Mouse (Mus musculus) ES-Bruce4 (cell line): ENCODE measurements around the gene Rps28. TPM values are rescaled to one million over a fixed set of nuclear protein-coding genes. Genes with fewer than 3 reads are reported as not detected.

ENCODE experiments used
- H3K27ac ChIP-seq: 2 replicates; pipeline ENCODE4 v1.5.1; 2012; ENCODE audit warnings: low read length, inconsistent platforms; ENCODE audit not compliant: insufficient read depth
- H3K27me3 ChIP-seq: 2 replicates; pipeline ENCODE4 v1.6.1; 2012; ENCODE audit warnings: mild to moderate bottlenecking, low read length, inconsistent platforms; ENCODE audit not compliant: control insufficient read depth, poor library complexity, insufficient read depth, severe bottlenecking
- H3K36me3 ChIP-seq: 2 replicates; pipeline ENCODE4 v1.6.1; 2012; ENCODE audit warnings: inconsistent platforms, mild to moderate bottlenecking, low read length, moderate library complexity; ENCODE audit not compliant: control insufficient read depth, poor library complexity, insufficient read depth, severe bottlenecking
- H3K4me1 ChIP-seq: one replicate; pipeline ENCODE4 v1.8.1; 2011; ENCODE audit warnings: low read length; ENCODE audit not compliant: control insufficient read depth, insufficient read depth
- H3K4me3 ChIP-seq: 2 replicates; pipeline ENCODE4 v1.5.1; 2011; ENCODE audit warnings: low read depth, mild to moderate bottlenecking, low read length
- H3K9ac ChIP-seq: 2 replicates; pipeline ENCODE4 v1.6.1; 2012; ENCODE audit warnings: low read depth, mild to moderate bottlenecking, inconsistent platforms; ENCODE audit not compliant: poor library complexity, severe bottlenecking
- H3K9me3 ChIP-seq: replicated peaks from 2 replicates; pipeline ENCODE4 v1.6.1; 2012; ENCODE audit warnings: mild to moderate bottlenecking, low read length, inconsistent platforms; ENCODE audit not compliant: control insufficient read depth, poor library complexity, insufficient read depth, severe bottlenecking
- CTCF ChIP-seq: IDR thresholded peaks from one replicate; pipeline ENCODE4 v1.8.1; 2011; ENCODE audit warnings: low read depth, low read length
- EP300 ChIP-seq: IDR thresholded peaks from 2 replicates; pipeline ENCODE4 v1.6.1; 2011; ENCODE audit warnings: low read depth, low read length; ENCODE audit not compliant: insufficient read depth
- POLR2A ChIP-seq: IDR thresholded peaks from one replicate; pipeline ENCODE4 v1.8.1; 2011; ENCODE audit warnings: low read length; ENCODE audit not compliant: insufficient read depth
- polyA plus RNA-seq: library from polyadenylated mRNA; stranded (reverse); fragments of >200 nt; gene quantifications from 2 replicates; pipeline ENCODE4 v1.2.4, GENCODE M21; 2011; ENCODE audit warnings: low read depth; ENCODE audit not compliant: missing spikeins, insufficient read depth, insufficient read length

Rps28 gene
- polyA plus RNA-seq, 1 experiment = 3,700 TPM

DNA sequence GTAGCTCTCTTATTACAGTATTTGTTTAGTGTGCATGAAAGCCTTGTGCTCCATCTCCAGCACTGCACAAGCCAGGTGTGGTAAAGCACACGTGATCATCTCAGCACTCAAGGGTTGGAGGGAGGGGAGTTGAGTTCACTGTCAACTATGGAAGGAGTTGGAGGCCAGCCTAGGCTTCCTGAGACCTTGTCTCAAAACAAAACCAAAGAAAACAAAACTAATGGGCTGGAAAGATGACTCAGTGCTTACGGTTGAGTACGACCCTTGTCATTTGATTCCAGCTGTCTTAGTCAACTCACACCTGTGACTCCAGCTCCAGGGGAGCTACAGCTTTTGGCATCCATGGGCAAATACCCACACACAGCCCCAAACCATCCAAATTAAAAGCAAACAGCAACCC is 11.9 kb downstream of the Rps28 start:
- H3K9ac ChIP-seq = no peak overlapping the region
- H3K9me3 ChIP-seq = no peaks in the 10 kb centered on the region
- H3K36me3 ChIP-seq = no peaks in the 10 kb centered on the region
- no peak overlapping the region for H3K4me3 ChIP-seq
- TF ChIP-seq EP300 = no peak
- no peak for TF ChIP-seq CTCF
- TF ChIP-seq POLR2A = no peak
- no peaks in the 10 kb centered on the region for H3K27me3 ChIP-seq
- no peaks in the 10 kb centered on the region for H3K4me1 ChIP-seq
- H3K27ac ChIP-seq = no peak overlapping the region

GRCm38 (mm10) chr17:33811142-33811516 is 13.2 kb downstream of the Rps28 start:
- H3K27ac ChIP-seq = no peak overlapping the region
- peak overlapping the region; percentile 60; the same call in 1 of the 2 replicates for H3K9ac ChIP-seq

DNA sequence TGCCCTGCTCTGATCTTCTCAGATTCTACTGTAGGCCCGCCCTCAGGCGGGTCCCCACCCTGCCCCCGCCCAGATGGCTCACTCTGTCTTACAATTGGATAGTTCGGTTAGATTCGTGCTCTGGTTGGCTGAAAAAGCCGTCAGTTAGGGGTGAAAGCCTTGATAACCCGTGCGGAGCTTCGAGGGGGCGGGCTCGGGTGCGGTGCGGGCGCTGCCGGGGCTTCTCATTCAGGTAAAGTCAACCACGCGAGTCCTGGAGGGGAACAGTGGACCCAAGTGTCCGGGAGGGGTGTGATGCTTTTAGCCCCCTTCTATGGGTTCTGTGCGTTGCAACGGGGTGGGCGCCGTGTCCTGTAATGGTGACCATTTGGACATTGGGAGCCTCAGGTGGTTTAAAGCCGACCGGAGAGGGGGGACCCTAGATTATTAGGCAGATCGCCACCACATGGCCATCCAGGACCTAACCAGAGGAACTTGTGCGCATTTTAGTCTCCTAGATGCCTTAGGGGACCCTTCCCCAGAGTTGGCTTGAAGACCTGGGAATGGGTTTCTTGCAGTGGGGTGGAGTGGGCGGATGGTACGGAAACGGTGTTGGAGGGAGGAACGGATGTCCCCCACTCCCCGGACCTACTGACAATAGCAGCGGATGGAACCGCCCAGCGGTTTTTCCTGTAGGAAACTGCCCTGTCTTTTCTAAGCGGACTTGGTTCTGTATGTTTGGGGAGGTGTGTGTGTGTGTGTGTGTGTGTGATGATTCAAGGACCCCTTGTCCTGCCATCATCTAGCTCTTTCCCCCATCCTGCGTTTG is 13.8 kb downstream of the Rps28 start, which contains the start of gene Kank3:
Gene Kank3 (plus strand): TSS at position 186 of the 808 bp plus-strand sequence.
- H3K36me3 ChIP-seq = no peaks in the 10 kb centered on the region
- H3K4me1 ChIP-seq = no peaks in the 10 kb centered on the region
- no peaks in the 10 kb centered on the region for H3K9me3 ChIP-seq
- no peaks in the 10 kb centered on the region for H3K27me3 ChIP-seq
- H3K4me3 ChIP-seq = peak within 1 kb of the TSS; percentile 93
- H3K27ac ChIP-seq = 0 out of 2 replicates have a peak within 1 kb of the TSS, but pooled peaks have one; percentile 7
- TF ChIP-seq POLR2A (peak; percentile 74), EP300 (no peak)
- H3K9ac ChIP-seq = peak within 1 kb of the TSS; percentile 60

More at GRCm38 (mm10) chr17:33811142-33811516, 13.2 kb downstream of the Rps28 start:
- no peaks in the 10 kb centered on the region for H3K4me1 ChIP-seq
- no peaks in the 10 kb centered on the region for H3K36me3 ChIP-seq
- H3K4me3 ChIP-seq = peak overlapping the region; percentile 93
- TF ChIP-seq EP300 = no peak
- TF ChIP-seq CTCF = no peak
- no peak for TF ChIP-seq POLR2A
- H3K9me3 ChIP-seq = no peaks in the 10 kb centered on the region
- no peaks in the 10 kb centered on the region for H3K27me3 ChIP-seq

DNA sequence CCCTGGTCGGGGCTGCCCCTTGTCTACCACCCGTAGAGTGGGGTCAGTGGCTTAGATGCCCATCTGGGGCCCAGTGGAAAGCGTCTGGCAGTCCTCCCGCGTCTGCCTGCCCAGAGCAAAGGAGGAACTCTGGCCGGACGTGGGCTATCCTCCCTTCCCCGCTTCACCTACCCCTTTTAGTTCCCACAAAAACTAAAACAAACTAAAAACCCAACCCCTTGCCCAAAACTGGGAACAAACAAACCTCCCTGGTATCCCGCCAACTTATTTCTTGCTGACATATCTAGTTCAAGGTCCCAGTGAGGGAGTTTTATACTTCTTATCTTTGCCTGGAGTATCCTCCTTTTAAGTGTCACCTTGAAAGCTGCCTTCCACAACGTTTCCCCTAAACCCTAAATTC is 16.2 kb downstream of the Rps28 start:
- no peaks in the 10 kb centered on the region for H3K4me1 ChIP-seq
- H3K27me3 ChIP-seq = no peaks in the 10 kb centered on the region
- no peak for TF ChIP-seq EP300
- no peak for TF ChIP-seq POLR2A
- TF ChIP-seq CTCF = no peak
- H3K9ac ChIP-seq = peak overlapping the region; percentile 64
- peak overlapping the region; percentile 16 for H3K27ac ChIP-seq
- H3K36me3 ChIP-seq = no peaks in the 10 kb centered on the region
- H3K9me3 ChIP-seq = no peaks in the 10 kb centered on the region
- peak overlapping the region; percentile 51 for H3K4me3 ChIP-seq

GRCm38 (mm10) chr17:33807181-33807888 is 17.0 kb downstream of the Rps28 start:
- H3K36me3 ChIP-seq = no peaks in the 10 kb centered on the region
- H3K9me3 ChIP-seq = no peaks in the 10 kb centered on the region
- TF ChIP-seq POLR2A (no peak), CTCF (no peak), EP300 (peak; percentile 86)
- peak overlapping the region; percentile 29; the same call in 1 of the 2 replicates for H3K9ac ChIP-seq
- peak overlapping the region; percentile 60 for H3K4me3 ChIP-seq
- H3K27me3 ChIP-seq = no peaks in the 10 kb centered on the region
- H3K27ac ChIP-seq = peak overlapping the region; percentile 80
- H3K4me1 ChIP-seq = no peaks in the 10 kb centered on the region
